Mouse (Mus musculus): ENCODE results near the gene Rpap3. TPM values are rescaled to one million over a fixed set of nuclear protein-coding genes. Genes with fewer than 3 reads are reported as not detected.
A peak's percentile ranks its signal among the peaks of the same experiment; 100 is the strongest.

The Rpap3 gene
- total RNA-seq, 2 experiments from 2014 or later: 31.1 to 33.2 TPM

DNA sequence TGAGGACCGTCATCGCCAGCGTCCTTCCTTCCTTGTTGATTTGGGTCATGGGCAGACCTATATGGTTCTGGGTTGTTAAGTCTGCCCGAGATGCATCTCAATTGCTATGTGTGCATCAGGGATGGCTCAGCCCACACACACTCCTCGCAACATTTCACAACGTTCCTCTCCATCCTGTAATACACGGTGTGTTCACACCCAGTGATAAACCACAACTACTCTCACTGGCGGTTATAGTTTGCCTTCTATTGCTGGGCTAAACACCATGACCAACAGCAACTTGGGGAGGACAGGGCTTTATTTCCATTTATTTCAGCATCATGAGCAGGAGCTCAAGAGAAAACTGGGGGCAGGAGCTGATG, 46.9 kb downstream of the Rpap3 start:
- ATAC-seq (replicated peaks; ENCODE audit: poor library complexity, severe bottlenecking): peak; percentile 55

DNA sequence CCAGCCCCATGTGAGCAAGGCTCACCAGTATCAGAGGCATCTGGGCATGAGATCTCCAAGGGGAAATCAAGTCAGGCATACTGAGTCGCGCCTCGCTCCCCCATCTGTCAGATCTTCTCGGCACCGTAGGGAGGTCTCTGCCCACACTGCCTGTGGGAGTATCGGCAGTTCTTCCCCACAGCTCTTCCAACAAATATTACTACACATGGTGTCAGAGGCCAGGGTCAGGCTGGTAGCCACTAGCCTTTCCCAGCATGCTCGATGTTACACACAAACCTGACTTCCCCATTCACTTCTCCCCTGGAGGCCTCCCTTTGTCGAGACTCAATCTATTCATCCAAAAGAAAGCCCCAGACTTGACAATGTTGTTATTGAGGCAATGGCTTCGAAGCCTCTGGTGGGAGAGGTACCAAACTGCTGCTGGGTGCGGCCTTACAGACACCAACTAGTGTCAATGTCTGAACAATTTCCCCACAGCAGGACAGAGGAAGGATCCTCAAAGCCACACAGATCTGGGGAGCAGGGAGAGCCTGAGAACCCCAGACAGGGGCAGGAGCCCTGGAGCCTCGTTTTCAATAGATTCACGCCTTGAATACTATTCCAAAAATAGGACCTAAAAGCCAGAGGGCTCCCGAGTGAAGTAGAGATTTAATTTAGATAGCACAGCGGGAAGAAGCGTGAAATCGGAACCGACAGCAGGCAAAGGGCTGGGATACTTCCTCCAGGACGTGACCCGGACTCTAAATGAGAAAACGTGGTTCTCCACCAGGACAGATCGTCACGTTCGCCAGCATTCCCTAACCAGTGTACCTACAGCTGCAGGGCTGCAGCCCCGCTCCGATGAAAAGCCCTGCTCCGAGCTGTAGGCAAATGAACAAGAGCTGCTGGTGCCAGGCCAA, 47.5 kb downstream of the Rpap3 start:
- ATAC-seq (replicated peaks; ENCODE audit: poor library complexity, severe bottlenecking): peak; percentile 44

GRCm38 (mm10) chr15:97657420-97657819, 48.2 kb downstream of the Rpap3 start:
- no peak for ATAC-seq (replicated peaks; ENCODE audit: poor library complexity, severe bottlenecking)

- no peak for ATAC-seq (replicated peaks; ENCODE audit: poor library complexity, severe bottlenecking)
These were observed 55.9 kb downstream of the Rpap3 start for GRCm38 (mm10) chr15:97649726-97650125.

DNA sequence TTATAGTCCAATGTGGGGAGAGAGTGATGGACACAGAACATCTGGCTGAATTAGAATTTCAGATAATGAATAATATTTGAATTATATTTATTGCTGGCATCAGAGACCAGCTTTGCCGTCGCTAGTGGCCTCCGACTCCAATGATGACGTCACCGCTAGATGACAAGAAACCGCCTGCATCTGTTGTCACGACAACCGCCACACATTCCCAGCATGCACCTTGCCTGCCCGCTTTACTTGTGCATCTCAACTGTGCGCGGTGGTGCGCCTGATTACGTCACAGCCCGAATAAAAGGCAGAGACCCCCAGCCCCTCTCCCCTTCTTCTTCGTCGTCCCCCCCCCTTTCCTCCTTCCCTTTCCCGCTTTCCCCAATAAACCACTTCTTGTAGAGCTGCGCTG, 57.4 kb downstream of the Rpap3 start:
- no peak for ATAC-seq (replicated peaks; ENCODE audit: poor library complexity, severe bottlenecking)

DNA sequence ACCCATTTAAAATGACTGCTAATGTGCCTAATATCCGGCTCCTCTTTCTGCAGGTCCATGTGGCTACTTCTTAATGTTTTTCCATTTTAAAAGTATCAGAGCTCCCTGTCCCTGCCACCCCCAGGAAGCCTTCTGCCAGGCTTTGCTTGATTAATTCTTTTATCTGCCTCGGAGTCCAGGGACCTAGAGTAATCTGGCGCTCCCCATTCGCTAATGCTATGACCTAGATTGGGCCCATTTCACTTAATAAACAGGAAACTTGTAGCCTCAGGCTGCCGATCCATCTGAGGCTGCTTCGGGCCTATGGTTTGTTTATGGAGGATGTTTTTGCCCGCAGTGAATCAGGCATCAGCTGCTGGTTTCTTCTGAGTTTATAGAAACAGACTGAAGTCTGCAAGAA, 59.2 kb downstream of the Rpap3 start:
- ATAC-seq (replicated peaks; ENCODE audit: poor library complexity, severe bottlenecking): no peak

DNA sequence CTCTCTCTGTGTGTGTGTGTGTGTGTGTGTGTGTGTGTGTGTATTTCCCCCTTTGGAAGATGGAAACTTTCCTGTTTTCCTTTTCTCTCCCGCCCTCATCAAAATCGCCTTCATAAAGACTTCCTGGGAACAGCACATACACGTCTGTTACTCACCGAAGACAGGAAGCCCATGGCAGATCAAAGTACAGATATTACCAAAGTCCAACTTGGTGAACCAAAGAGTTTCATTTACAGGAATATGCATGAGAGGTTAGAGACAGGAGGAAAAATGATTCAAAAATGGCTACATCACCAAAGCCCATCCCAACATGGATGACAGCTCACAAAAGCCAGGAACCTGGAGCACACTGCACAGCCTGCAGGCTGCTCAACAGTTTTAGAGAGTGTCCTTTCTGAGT, 61.6 kb downstream of the Rpap3 start:
- ATAC-seq (replicated peaks; ENCODE audit: poor library complexity, severe bottlenecking): no peak

Other genes starting within 250 kb of the Rpap3 start
- 0.53 and 2.8 TPM in 2 replicates for gene Endou, start 25.5 kb upstream of the Rpap3 start, total RNA-seq (2014; fragmentation: Nextera tagmentation)
- gene Endou, start 25.5 kb upstream of the Rpap3 start, total RNA-seq (2017): 1.7 and 2.2 TPM in 2 replicates
- 8.4 and 33.0 TPM in 2 replicates for gene Rapgef3, start 62.1 kb upstream of the Rpap3 start, total RNA-seq (2014; fragmentation: Nextera tagmentation)
- 11.9 and 19.1 TPM in 2 replicates for gene Rapgef3, start 62.1 kb upstream of the Rpap3 start, total RNA-seq (2017)
- gene Slc48a1, start 72.7 kb upstream of the Rpap3 start, total RNA-seq (2014; fragmentation: Nextera tagmentation): 97.0 and 99.2 TPM in 2 replicates
- 67.6 and 71.6 TPM in 2 replicates for gene Slc48a1, start 72.7 kb upstream of the Rpap3 start, total RNA-seq (2017)
- gene Hdac7, start 138.7 kb upstream of the Rpap3 start, total RNA-seq (2014; fragmentation: Nextera tagmentation): 33.3 and 52.1 TPM in 2 replicates
- 3.5 and 6.1 TPM in 2 replicates for gene Hdac7, start 138.7 kb upstream of the Rpap3 start, total RNA-seq (2017)
- 12.9 and 25.6 TPM in 2 replicates for gene Vdr, start 204.8 kb upstream of the Rpap3 start, total RNA-seq (2014; fragmentation: Nextera tagmentation)
- gene Vdr, start 204.8 kb upstream of the Rpap3 start, total RNA-seq (2017): 2.3 and 2.5 TPM in 2 replicates